Mouse (Mus musculus) forebrain, embryonic 16.5 days (tissue): ENCODE measurements around the gene Vti1a. TPM values are rescaled to one million over a fixed set of nuclear protein-coding genes. Genes with fewer than 3 reads are reported as not detected.

Source experiments
- ATAC-seq: fragments of 200-750 bp; cut with Nextera tagmentation; 2 replicates; pipeline ENCODE4 v1.8.0; 2017; ENCODE audit warnings: mild to moderate bottlenecking, moderate library complexity
- H3K27ac ChIP-seq: fragments of 300-500 bp; sonication (generic); 2 replicates; pipeline ENCODE4 v1.5.1; 2014; ENCODE audit warnings: low read length, control low read depth
- H3K27me3 ChIP-seq: fragments of 300-500 bp; sonication (generic); replicated peaks from 2 replicates; pipeline ENCODE4 v1.6.1; 2014; ENCODE audit warnings: low read length; ENCODE audit not compliant: control insufficient read depth, insufficient read depth
- H3K36me3 ChIP-seq: fragments of 300-500 bp; sonication (generic); 2 replicates; pipeline ENCODE4 v1.6.1; 2014; ENCODE audit not compliant: control insufficient read depth, insufficient read depth
- H3K4me1 ChIP-seq: fragments of 300-500 bp; sonication (generic); replicated peaks from 2 replicates; pipeline ENCODE4 v1.6.1; 2014; ENCODE audit warnings: low read length; ENCODE audit not compliant: control insufficient read depth, insufficient read depth
- H3K4me2 ChIP-seq: fragments of 300-500 bp; sonication (generic); 2 replicates; pipeline ENCODE4 v1.6.1; 2014; ENCODE audit warnings: mild to moderate bottlenecking, low read length, control low read depth
- H3K4me3 ChIP-seq: fragments of 300-500 bp; sonication (generic); replicated peaks from 2 replicates; pipeline ENCODE4 v1.5.1; 2014; ENCODE audit warnings: mild to moderate bottlenecking, low read length, control low read depth
- H3K9ac ChIP-seq: fragments of 300-500 bp; sonication (generic); replicated peaks from 2 replicates; pipeline ENCODE4 v1.6.1; 2014; ENCODE audit warnings: low read depth, low read length, control low read depth
- H3K9me3 ChIP-seq: fragments of 300-500 bp; sonication (generic); 2 replicates; pipeline ENCODE4 v1.6.1; 2016; ENCODE audit warnings: low read length; ENCODE audit not compliant: control insufficient read depth
- WGBS: fragments of 180-500 bp; shearing (Covaris S2); extraction: QIAGEN DNeasy Blood & Tissue Kit; methylation state at CpG from one replicate; pipeline ENCODE4 v1.1.7; 2014; 5-methylcytosine and 5-hydroxymethylcytosine counted together
- polyA plus RNA-seq: library from polyadenylated mRNA; unstranded; fragments of >200 nt; fragmentation: Nextera tagmentation; extraction: Ambion mirVana; gene quantifications from 2 replicates; pipeline ENCODE4 v1.2.1, GENCODE M21; 2015

Vti1a gene
- polyA plus RNA-seq, 1 experiment from 2014 or later = 34.4 TPM

GRCm38 (mm10) chr19:55609806-55610205, 293.7 kb downstream of the Vti1a start:
- Histone ChIP-seq H3K4me2 (no peak overlapping the region), H3K4me1 (no peaks in the 10 kb centered on the region), H3K36me3 (no peaks in the 10 kb centered on the region), H3K27me3 (no peaks in the 10 kb centered on the region), H3K9ac (no peak overlapping the region), H3K9me3 (no peaks in the 10 kb centered on the region), H3K27ac (no peak overlapping the region), H3K4me3 (no peak overlapping the region)
- 95% methylated on average over 3 of the region's 3 CpGs for WGBS
- ATAC-seq = no peak

GRCm38 (mm10) chr19:55615743-55616142, 299.6 kb downstream of the Vti1a start:
- no peak overlapping the region for H3K4me2 ChIP-seq
- ATAC-seq = no peak
- no peak overlapping the region for H3K27ac ChIP-seq
- H3K9me3 ChIP-seq = no peaks in the 10 kb centered on the region
- WGBS = 62% methylated on average over 5 of the region's 5 CpGs
- H3K36me3 ChIP-seq = no peaks in the 10 kb centered on the region
- no peak overlapping the region for H3K9ac ChIP-seq
- no peaks in the 10 kb centered on the region for H3K27me3 ChIP-seq
- no peak overlapping the region for H3K4me3 ChIP-seq
- H3K4me1 ChIP-seq = no peaks in the 10 kb centered on the region

- ATAC-seq = no peak
- Histone ChIP-seq H3K4me1 (no peaks in the 10 kb centered on the region), H3K4me2 (no peak overlapping the region), H3K9me3 (no peaks in the 10 kb centered on the region), H3K36me3 (no peaks in the 10 kb centered on the region), H3K4me3 (no peak overlapping the region), H3K27me3 (no peaks in the 10 kb centered on the region), H3K9ac (no peak overlapping the region), H3K27ac (no peak overlapping the region)
- 82% methylated on average over 7 of the region's 7 CpGs for WGBS
These were observed 300.2 kb downstream of the Vti1a start for GRCm38 (mm10) chr19:55616276-55616675.

GRCm38 (mm10) chr19:55616937-55617336, 300.8 kb downstream of the Vti1a start:
- H3K36me3 ChIP-seq = no peaks in the 10 kb centered on the region
- no peak overlapping the region for H3K4me2 ChIP-seq
- no peak overlapping the region for H3K9ac ChIP-seq
- no peak overlapping the region for H3K27ac ChIP-seq
- H3K27me3 ChIP-seq = no peaks in the 10 kb centered on the region
- no peak for ATAC-seq
- H3K9me3 ChIP-seq = no peaks in the 10 kb centered on the region
- H3K4me3 ChIP-seq = no peak overlapping the region
- H3K4me1 ChIP-seq = no peaks in the 10 kb centered on the region
- 87% methylated on average over 8 of the region's 8 CpGs for WGBS

- no peak overlapping the region for H3K4me2 ChIP-seq
- no peak overlapping the region for H3K27ac ChIP-seq
- H3K4me3 ChIP-seq = no peak overlapping the region
- ATAC-seq = no peak
- 98% methylated on average over 7 of the region's 7 CpGs for WGBS
- no peak overlapping the region for H3K9ac ChIP-seq
- no peaks in the 10 kb centered on the region for H3K4me1 ChIP-seq
- no peaks in the 10 kb centered on the region for H3K9me3 ChIP-seq
- no peaks in the 10 kb centered on the region for H3K27me3 ChIP-seq
- H3K36me3 ChIP-seq = no peaks in the 10 kb centered on the region
These were observed 302.5 kb downstream of the Vti1a start for GRCm38 (mm10) chr19:55618546-55618945.

GRCm38 (mm10) chr19:55620411-55621008, 304.4 kb downstream of the Vti1a start:
- WGBS = 44% methylated on average over 14 of the region's 14 CpGs
- Histone ChIP-seq H3K4me3 (no peak overlapping the region), H3K27ac (no peak overlapping the region), H3K27me3 (no peaks in the 10 kb centered on the region; the same call in none of the 2 replicates), H3K9ac (no peak overlapping the region), H3K4me2 (no peak overlapping the region), H3K9me3 (no peaks in the 10 kb centered on the region), H3K4me1 (no peaks in the 10 kb centered on the region), H3K36me3 (no peaks in the 10 kb centered on the region)
- ATAC-seq = no peak

- H3K27me3 ChIP-seq = no peaks in the 10 kb centered on the region; the same call in none of the 2 replicates
- ATAC-seq = no peak
- H3K36me3 ChIP-seq = no peaks in the 10 kb centered on the region
- H3K9me3 ChIP-seq = no peaks in the 10 kb centered on the region
- H3K27ac ChIP-seq = no peak overlapping the region
- no peaks in the 10 kb centered on the region; the same call in 1 of the 2 replicates for H3K4me1 ChIP-seq
- H3K9ac ChIP-seq = no peak overlapping the region
- 78% methylated on average over 12 of the region's 12 CpGs for WGBS
- H3K4me2 ChIP-seq = no peak overlapping the region
- no peak overlapping the region for H3K4me3 ChIP-seq
These were observed 305.0 kb downstream of the Vti1a start for GRCm38 (mm10) chr19:55621011-55621625.

- Histone ChIP-seq H3K4me3 (no peak overlapping the region), H3K9me3 (no peaks in the 10 kb centered on the region), H3K36me3 (no peaks in the 10 kb centered on the region), H3K4me1 (peaks cover 5% of the 10 kb centered on the region; the same call in 1 of the 2 replicates), H3K27ac (no peak overlapping the region), H3K9ac (no peak overlapping the region), H3K27me3 (no peaks in the 10 kb centered on the region; the same call in none of the 2 replicates), H3K4me2 (no peak overlapping the region)
- no peak for ATAC-seq
- WGBS = 67% methylated on average over 18 of the region's 18 CpGs
These were observed 306.7 kb downstream of the Vti1a start for GRCm38 (mm10) chr19:55622821-55623220.

- Histone ChIP-seq H3K27me3 (no peaks in the 10 kb centered on the region; the same call in none of the 2 replicates), H3K27ac (no peak overlapping the region), H3K9ac (no peak overlapping the region), H3K36me3 (no peaks in the 10 kb centered on the region), H3K4me2 (no peak overlapping the region), H3K4me1 (peaks cover 5% of the 10 kb centered on the region; the same call in 1 of the 2 replicates), H3K4me3 (no peak overlapping the region), H3K9me3 (no peaks in the 10 kb centered on the region)
- no peak for ATAC-seq
- WGBS = 70% methylated on average over 13 of the region's 13 CpGs
These were observed 307.5 kb downstream of the Vti1a start for GRCm38 (mm10) chr19:55623605-55624004.
